Mouse (Mus musculus) adrenal gland, postnatal 4 days (tissue): Measurements from ENCODE around the gene Sh3pxd2a. TPM values are rescaled to one million over a fixed set of nuclear protein-coding genes. Genes with fewer than 3 reads are reported as not detected.
A peak's percentile ranks its signal among the peaks of the same experiment; 100 is the strongest.

ENCODE experiments used
- DNase-seq, 2 experiments: peaks; one replicate each; pipeline ENCODE4 v3.0.0; 2021 to 2022; ENCODE audit warnings: low spot score in 2 of 2, mixed read lengths in 2 of 2
- total RNA-seq, 2 experiments: library from RNA; stranded (reverse); gene quantifications; 2 replicates each; pipeline ENCODE4 v1.2.3; 2021

The Sh3pxd2a gene
- total RNA-seq, 2 experiments from 2014 or later, result 81.7 to 88.7 TPM

DNA sequence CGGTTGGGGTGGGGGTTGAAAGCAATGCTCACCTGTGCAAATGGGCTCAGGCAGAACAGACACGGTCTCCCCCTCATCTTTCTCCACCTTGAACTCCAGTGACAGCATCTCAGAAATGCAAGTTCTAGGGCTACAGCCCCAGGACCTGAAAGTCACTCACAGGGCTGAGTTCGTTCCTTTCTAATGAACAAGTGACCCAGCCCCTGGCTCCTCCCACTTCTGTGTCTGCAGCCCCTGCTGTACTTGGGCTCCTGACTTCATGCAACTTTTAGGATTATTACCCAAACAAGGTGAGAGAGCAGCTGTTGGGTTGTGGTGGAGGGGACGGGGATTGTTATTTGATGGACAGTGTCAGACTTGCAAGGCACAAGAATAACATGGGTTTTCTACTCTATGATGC is 23.2 kb downstream of the Sh3pxd2a start:
- no peak for DNase-seq

DNA sequence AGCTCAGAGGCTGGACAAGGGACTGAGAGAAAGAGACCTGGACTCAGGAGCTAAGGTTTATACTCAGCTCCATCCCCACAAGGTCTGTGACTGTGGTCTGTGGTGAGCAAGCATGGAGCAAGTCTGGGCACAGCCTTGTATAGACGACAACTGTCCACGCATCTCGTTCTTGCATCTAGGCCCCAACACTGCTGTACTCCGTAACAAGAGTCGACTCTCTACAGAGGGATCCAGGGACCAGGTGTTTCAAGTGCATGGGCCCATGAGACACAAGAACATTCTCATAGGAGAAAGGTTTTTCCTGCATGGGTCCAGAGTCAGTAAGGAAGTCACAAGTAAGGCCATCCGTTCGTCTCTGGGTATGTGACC is 23.8 kb downstream of the Sh3pxd2a start:
- no peak for DNase-seq

DNA sequence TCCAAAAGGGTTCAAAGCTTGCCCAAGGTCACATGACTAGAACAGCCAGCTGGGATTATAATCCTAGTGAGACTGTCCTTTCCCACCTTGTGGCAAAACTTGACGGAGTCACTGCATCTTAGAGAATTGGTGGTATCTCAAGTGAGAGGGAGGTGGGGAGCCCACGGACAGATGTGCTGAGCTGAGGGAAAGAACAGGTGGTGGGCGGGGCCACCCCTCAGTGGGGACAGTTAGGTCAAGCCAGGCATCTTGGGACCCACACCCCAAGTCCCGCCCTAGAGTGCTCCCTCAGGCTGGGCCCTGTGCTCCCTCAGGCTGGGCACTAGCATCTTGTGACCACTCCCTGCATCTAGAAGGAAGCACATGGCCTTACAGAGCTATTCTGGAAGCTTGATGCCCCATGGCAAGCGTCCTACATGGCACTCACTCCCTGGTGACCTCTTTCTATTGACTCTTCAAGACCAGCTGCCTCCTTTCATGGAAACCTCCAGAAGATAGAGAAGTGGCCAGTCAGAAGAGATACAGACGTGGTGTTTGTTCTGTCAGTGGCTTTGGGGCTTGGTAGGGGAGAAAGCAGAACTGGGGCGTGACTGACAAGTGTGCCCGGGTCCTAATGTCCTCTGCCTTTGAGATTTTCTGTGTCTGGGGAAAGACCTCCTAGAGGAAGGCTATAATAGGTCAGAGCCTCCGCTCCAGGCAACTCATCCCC is 24.3 kb downstream of the Sh3pxd2a start:
- no peak for DNase-seq

DNA sequence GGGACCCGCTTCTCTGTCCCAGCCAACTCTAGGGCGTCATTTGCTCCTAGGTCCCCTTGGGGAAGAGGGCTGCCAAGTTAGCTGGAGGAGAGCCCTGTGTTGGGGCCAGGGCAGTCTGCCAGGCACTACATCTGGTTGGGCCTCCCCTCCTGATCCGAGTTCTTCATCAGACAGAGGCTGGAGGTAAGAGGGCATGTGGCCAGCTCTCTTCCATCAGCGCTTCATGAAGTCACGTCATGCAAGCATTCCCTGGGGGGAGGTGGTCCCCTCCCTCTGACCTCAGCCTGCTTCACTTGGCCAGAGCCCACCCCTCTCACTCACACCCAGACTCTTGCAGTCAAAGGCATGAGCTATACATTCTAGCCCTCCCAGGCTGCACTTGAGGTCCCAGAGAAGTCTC is 25.8 kb downstream of the Sh3pxd2a start:
- peak in 1 of 2 experiments; percentile 41 for DNase-seq

DNA sequence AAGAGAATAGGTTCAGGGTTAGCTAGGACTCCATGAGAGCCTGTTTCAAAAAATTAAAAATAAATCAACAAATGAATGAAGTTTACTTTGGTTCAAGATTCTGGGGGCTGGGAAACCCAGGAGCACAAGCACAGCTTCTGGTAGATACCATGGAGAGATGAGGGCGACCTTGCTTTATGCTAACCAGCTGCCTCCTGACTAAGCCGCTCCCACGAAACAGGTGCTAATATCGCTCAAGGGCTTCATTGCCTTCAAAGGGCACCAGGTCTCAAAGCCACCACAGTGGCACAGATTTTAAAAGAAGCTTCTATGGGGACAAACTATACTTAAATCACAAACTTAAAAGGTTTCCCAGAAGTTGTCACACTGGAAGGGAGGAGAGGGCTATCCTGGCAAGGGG is 27.2 kb downstream of the Sh3pxd2a start:
- DNase-seq, result no peak

DNA sequence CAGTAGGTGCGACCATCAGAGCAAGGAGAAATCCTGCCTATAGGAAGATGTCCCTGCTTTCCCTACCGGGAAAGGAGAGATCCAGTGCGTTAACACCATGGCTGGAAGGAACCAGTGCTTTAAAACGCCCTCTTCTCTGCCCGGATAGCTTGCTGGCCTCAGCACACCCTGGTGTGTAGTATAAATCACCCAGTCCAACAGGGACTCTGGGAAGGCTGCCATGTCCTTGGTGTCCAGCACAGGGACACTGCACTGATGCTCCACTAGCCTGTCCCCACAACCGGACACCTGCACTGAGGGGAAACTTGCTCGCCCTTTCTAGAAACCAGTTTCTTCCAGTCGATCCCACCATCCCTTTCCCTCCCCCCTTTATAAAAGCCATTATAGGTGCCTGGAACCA is 28.0 kb downstream of the Sh3pxd2a start:
- DNase-seq, result peak in 1 of 2 experiments; percentile 45

DNA sequence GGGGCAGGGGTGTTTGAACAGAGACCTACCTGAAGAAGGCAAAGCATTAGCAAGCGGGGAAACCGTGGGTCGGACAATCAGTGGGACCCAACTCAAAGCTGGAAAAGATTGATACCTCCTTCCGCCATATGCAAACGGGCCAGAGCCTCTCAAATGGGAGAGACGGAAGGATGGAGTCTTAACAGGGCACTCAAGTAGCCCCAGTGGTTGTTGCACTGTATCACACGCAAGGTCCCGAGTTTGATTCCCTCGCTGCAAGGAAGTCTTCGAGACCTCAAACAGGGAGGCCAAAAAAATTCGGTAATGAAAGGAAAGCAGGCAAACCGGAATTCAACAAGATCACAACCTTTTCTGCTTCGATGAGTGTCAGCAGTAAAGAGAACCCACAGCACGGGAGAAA is 29.5 kb downstream of the Sh3pxd2a start:
- DNase-seq, result no peak

DNA sequence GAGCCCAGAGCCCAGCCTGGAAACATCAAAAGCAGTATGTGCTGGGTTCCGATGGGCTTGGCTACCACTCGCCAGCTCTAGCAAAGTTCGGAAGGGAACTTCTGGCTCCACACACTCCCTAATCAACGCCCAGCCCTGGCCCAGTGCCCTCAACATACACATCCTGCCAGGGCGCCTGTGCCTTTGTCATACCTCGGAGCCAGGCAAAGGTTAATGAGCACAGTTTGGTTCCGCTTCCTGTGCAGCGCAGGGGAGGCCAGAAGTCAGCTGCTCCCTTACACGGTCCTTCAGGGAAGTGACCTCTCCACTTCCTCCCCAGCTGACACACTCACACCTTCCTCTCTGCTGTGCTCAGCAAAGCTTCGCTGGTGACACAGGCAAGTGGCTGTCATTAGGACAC is 31.9 kb downstream of the Sh3pxd2a start:
- DNase-seq, result peak in 1 of 2 experiments; percentile 32

DNA sequence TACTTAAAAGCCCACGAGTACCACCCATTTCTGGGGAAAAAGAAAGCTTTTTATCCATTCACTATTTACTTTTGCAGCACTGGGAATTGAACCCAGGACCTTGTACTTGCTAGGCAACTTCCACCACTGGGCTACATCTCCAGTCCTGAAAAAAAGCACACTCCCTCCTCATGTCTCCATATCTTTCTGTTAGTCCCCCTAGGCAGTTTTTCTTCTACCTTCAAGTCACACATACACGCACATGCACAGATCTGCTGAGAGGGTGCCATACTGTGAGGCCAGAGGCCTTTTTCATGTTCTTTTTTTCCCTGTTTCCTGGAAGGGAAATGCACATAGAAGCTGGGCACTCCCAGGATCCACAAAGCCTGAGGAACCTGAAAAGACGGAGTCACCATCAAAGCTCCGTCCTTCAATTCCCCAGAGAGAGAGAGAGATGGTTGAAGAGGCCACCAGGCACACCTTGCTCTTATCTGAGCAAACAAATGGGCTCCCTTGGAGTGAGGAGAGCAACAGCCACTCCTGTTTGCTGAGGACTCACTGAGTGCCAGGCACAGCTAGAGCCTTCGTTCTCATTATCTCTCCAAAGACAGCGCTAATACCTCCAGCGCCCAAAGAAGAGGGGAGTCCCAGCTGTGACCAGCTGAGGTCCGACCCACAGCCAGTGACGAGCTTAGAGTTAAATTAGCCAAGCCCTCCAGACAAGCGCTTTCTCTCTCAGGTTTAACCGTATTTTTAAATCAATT is 32.8 kb downstream of the Sh3pxd2a start:
- DNase-seq, result no peak

DNA sequence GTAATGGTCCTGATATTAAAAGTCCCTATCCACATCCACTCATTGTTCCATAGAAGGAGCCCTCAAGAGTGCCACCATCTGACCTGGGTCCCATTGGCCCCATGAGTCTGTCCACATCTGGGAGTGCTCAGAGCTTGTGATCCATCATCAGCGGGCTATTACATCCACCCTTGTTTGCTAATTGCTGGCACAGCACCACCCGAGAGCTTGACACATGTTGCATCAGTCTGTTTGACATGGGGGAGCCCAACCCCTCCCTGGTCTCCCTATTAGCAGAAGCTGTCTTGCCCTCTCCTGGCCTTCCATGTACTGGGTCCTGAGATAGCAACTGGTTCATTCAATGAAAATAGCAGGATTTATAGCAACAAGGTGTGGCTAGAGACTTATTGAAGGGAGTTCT is 34.0 kb downstream of the Sh3pxd2a start:
- DNase-seq, result no peak

DNA sequence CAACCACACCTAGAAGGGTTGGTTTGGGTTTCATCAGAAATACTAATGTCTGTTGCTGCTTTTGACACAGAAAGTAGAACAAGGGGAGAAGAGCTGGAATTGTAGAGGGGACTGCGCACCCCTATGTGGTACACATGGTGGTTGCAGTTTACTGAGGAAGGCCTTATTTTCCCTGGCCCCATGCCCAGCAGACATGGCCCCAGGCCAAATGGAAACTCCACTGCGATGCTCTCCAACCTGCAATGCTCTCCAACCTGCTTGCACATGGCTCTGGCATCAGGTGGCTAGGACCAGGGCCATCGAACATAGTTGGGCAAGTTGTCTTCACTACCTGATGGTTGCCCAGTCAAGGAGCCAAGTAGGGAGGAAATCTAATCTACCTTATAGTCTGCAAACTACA is 35.0 kb downstream of the Sh3pxd2a start:
- no peak for DNase-seq

DNA sequence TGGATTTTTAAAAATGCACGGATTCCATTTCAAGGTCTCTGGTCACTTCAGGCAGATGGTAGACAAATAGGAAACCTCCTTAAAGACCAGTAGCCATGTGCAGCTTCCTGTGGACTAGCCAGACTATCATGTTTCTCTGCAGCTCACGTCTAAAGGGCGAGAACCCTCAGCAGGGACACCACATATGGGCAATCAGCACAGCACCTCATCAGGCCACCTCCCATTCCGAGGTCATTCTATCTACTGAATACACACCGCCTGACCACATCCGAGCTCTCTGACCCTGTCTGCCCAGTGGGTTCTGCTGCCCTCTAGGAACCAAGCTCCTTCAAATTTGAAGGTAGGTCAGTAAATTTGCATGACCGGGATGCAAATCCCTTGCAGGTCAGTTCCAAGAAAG is 35.4 kb downstream of the Sh3pxd2a start:
- no peak for DNase-seq

DNA sequence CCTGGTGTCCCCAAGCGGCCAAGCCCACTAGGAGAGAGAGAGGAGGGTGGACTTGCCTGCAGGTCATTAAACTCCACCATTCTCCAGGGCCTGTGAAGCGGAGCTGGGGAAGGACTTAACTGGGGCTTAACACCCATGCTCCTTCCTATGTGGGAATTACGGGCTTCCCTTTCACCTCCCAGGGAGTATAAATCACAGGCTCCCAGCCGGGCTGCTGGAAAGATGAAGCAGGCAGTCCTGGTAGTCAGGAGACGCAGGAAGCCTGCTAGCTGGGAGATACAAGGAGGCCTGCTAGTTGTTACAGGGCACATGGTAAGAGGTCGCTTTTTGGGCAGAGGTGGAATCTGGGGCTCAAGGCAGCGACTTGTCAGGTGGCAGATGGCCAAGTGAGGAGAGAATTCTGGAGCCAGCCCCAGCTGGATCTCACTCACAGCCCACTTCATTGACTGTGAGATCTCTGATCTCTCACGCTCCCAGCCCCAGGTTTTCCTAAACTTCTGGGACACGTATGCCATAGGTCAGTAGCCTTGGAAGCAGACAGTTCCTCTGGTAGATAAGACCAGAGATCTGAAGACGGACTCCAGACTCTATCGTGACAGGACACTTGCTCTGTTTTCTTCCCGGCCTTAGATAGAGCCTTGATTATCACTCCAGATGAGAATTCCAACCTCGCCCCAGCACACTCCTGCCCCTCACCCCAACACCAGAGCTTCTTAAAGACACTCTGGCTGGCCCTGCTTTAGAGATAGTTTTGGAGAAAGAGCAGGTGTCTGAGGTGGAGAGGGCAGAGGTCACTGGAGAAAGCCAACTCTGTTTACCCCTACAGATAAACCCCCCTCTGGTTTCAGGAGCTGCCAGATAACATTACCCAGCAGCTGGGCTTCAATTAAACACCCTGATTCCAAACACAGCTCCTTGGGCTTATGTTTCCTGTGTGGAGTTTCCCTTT is 36.1 kb downstream of the Sh3pxd2a start:
- no peak for DNase-seq

DNA sequence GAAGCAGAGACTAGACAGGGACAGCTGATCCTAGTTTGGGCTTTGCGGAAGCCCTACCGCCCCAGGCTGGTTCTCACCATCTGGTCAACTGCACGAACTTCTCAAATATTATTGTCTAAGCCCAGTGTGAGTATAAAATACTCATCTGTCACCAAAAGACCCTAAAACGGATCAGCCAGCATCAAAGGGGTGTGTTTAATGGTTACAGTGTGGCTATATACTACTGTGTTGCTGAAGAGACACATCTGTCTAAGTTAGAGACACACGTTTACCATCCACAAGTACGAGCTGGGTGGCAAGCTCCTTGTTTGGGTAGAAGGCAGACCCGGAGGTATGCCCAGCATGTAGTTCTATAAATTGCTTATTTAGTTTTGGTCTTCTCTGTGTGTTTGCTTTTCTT is 40.6 kb downstream of the Sh3pxd2a start:
- no peak for DNase-seq

DNA sequence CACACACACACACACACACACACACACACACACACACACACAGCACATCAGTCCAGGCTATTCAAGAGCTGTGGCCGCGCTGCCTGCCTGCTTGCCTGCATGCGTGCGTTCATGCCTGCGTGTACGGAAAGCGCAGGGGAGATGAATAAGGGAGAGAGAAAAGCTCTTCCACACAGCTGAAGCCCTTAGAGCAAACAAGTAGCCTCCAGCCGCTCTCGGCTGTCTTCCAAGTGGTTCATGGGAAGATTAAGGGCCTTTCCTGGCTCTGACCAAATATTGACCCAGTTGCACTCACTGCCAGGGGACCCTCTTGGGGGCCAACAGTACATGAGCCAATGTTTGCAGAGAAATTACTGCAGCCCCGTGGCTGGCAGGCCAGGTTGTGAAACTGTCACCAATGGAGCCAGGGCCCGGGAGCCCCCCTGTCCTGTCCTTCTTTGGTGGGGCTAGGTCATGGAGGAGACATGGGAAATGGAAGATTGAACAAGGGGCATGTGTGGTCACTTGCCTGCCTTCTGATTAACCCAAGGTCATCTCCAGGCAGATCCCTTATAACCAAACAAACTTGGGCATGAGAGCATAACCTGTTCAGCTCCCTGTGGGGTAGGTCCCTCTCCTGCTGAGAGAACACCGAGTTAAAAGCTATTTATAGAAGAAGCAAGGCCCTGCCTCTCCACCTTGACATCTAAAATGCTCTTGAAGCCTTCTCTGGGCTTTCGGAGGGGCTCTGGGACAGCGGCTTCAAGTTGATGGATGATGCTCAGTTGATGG is 42.9 kb downstream of the Sh3pxd2a start:
- DNase-seq, result no peak

DNA sequence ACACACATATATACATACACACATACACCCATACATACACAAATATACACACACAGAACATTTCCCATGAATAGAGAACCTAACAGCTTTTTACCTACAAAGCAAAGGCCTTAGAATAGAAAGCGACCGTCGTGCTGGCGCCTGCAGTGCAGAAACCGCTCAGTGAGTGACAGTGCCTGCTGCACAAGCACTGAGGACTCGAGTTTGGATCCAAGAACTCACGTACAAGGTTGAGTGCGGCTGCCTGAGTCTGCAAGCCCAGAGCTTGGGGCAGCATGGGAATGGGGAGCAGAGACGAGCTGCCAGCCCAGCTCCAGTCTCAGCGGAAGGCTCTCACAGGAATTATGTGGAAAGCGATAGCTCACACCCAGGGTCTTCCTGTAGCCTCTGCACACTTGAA is 43.7 kb downstream of the Sh3pxd2a start:
- DNase-seq, result no peak

DNA sequence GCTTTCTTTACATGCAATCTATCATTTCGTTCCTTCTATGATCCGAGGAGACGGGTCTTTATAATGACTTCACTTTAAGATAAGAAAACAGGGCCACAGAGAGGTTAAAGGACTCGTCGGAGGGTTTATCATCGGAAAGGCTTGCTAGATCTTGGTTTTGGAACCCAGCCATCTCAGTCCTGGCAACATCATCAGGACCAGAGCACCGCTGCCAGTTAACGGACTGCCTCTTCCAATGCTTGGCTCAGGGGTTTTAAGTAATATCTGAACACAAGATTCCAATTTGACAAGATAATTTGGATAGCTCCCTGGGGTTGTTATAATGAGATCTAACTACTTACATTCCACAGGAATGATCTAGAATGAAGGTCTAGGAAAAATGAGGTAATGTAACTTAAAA is 45.0 kb downstream of the Sh3pxd2a start:
- DNase-seq, result no peak

DNA sequence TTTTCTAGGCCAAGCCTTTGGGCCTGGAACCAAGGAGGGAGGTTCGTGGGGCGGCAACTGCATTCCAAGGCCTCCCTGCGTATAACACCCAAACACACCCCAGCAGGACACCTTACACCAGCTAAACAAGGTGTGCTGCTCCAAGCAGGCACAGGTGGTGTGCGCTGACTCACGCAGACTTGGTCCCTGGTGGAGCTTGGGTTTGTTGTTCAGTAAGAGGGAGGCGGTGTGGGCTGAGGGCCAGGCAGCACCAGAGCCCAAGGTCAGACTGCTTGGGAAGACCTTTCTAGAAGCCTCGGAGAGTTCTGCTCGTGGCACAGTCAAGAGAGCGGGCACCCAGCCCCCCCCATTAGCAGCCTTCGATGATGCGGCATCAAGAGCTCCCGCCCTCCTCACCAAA is 48.0 kb downstream of the Sh3pxd2a start:
- DNase-seq, result no peak

DNA sequence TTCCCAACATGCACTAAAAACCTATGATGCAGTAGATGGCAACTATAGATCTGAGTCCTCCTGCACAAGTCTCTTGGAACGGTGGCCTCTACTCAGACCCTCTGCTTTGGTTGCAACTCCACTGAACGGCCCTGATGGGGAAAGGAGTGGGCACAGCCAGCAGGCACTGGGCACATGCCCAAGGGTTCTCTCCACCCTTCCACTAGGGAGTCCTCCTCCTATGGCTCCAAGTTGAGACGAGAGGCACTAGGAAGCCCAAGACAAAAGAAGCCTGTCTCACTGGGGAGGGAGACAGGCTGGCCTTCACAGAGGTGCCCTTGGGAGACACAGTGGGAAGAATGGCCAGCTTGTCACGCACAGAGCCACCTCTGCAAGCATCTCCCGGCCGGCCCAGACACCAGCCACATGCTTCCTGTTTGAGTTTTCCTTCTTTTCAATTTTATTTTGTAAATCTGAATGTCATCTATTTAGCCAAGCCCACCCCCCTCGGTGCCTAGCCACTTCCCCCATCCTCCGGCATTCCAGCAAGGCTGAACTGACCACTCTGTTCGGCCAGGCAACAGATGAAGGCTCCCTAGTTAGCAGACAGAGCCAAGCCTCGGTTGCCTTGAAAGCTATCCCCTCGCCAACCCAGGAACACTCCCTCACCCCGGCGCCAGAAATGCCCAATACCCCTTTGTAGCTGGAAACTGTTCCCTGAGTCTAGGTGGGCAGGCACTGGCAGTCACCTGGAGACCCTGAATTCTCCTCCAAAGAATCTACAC is 49.9 kb downstream of the Sh3pxd2a start:
- no peak for DNase-seq

DNA sequence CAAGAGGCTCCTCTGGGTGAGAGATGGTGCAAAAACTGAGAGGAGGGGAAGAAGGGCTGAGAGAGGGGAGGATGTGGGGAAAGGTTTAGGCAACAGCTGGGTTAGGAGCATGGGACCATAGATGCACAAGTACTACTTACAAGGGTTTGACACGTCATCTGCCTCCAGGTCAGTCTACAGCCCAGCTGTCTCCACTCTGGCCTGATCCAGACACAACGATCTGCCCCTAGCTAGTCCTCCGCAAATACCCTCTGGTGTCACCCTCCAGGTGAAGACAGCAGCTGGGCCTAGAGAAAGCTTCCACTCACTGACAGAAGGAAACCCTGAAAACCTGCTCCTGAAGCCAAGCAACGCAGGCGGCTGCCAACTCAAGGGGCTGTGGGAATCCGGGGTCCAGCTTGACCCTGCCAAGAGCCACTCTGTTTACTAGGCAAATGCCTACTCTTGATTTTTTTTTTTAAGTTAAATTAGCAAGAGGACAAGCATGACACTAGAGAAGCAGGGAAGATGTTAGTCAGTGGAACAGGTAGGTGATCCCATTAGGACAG is 50.7 kb downstream of the Sh3pxd2a start:
- DNase-seq, result no peak
